8 mouse cellular contexts compared by ENCODE assay signal in genomic region chr17:56808518-56808917, GRCm38 (mm10). TPM values are rescaled to one million over a fixed set of nuclear protein-coding genes. Genes with fewer than 3 reads are reported as not detected.
DNase-seq lines count a peak whose midpoint lies in the region; ATAC-seq and TF ChIP-seq lines count a peak whose summit lies in the region.

No protein-coding gene starts in this region.

- intact Hi-C loops in heart, postnatal 14 days (cut with DNase I): loop anchor here (2.0 to 10.0 kb wide), 6 partner anchors 34 to 526 kb away; partner anchors contain the start of gene Mllt1

- no peak overlapping the region for H3K9ac ChIP-seq in forebrain, embryonic 15.5 days (replicated peaks)
- H3K9ac ChIP-seq in liver, embryonic 15.5 days: no peak overlapping the region
- H3K9ac ChIP-seq in neural tube, embryonic 11.5 days (ENCODE audit: low read length): no peak overlapping the region
- H3K9ac ChIP-seq in stomach, embryonic 14.5 days (replicated peaks; ENCODE audit: low read depth, low read length): no peak overlapping the region

- no peak overlapping the region for H3K4me2 ChIP-seq in forebrain, embryonic 15.5 days (replicated peaks)
- H3K4me2 ChIP-seq in liver, embryonic 15.5 days: no peak overlapping the region
- no peak overlapping the region for H3K4me2 ChIP-seq in neural tube, embryonic 11.5 days (ENCODE audit: low read depth)
- no peak overlapping the region for H3K4me2 ChIP-seq in stomach, embryonic 14.5 days (replicated peaks; ENCODE audit: low read depth, low read length)

- TF ChIP-seq CTCF in E14TG2a.4 (conservative IDR thresholded peaks at IDR 0.05; ENCODE audit: low read length): peak; percentile 77

- no peaks in the 10 kb centered on the region for H3K9me3 ChIP-seq in E14TG2a.4 (ENCODE audit: low read length)
- no peaks in the 10 kb centered on the region for H3K9me3 ChIP-seq in forebrain, embryonic 15.5 days
- no peaks in the 10 kb centered on the region for H3K9me3 ChIP-seq in liver, embryonic 15.5 days (replicated peaks)
- H3K9me3 ChIP-seq in neural tube, embryonic 11.5 days (ENCODE audit: control insufficient read depth, low read length): no peaks in the 10 kb centered on the region
- no peaks in the 10 kb centered on the region for H3K9me3 ChIP-seq in stomach, embryonic 14.5 days (ENCODE audit: control insufficient read depth, low read depth, low read length)

- H3K4me3 ChIP-seq in E14TG2a.4 (replicated peaks; ENCODE audit: low read length): no peak overlapping the region
- no peak overlapping the region for H3K4me3 ChIP-seq in forebrain, embryonic 15.5 days
- no peak overlapping the region for H3K4me3 ChIP-seq in liver, embryonic 15.5 days (replicated peaks)
- H3K4me3 ChIP-seq in neural tube, embryonic 11.5 days (ENCODE audit: low read depth, low read length): no peak overlapping the region
- H3K4me3 ChIP-seq in stomach, embryonic 14.5 days (ENCODE audit: low read depth, low read length): no peak overlapping the region

- H3K27ac ChIP-seq in forebrain, embryonic 15.5 days (replicated peaks): no peak overlapping the region
- no peak overlapping the region for H3K27ac ChIP-seq in liver, embryonic 15.5 days (replicated peaks)
- no peak overlapping the region for H3K27ac ChIP-seq in neural tube, embryonic 11.5 days (ENCODE audit: low read depth, low read length)
- H3K27ac ChIP-seq in stomach, embryonic 14.5 days (ENCODE audit: low read length): no peak overlapping the region

- 4% methylated on average over 9 of the region's 9 CpGs for WGBS in forebrain, embryonic 15.5 days
- WGBS in liver, embryonic 15.5 days (ENCODE audit: insufficient replicate concordance): 15% methylated on average over 9 of the region's 9 CpGs
- WGBS in neural tube, embryonic 11.5 days: 10% methylated on average over 9 of the region's 9 CpGs
- WGBS in stomach, embryonic 14.5 days: 7% methylated on average over 9 of the region's 9 CpGs

- ATAC-seq in forebrain, embryonic 15.5 days (replicated peaks): peak; percentile 87
- peak; percentile 41; the same call in 1 of the 2 replicates for ATAC-seq in liver, embryonic 15.5 days (ENCODE audit: insufficient read depth)
- peak; percentile 81 for ATAC-seq in neural tube, embryonic 11.5 days (ENCODE audit: insufficient read depth, low FRiP score, low TSS enrichment)
- peak; percentile 56; the same call in 1 of the 2 replicates for ATAC-seq in stomach, embryonic 14.5 days (ENCODE audit: insufficient number of reproducible peaks, insufficient read depth, low FRiP score, low read depth)

- peaks cover 83% of the 10 kb centered on the region for H3K36me3 ChIP-seq in E14TG2a.4 (ENCODE audit: insufficient read depth, low read length)
- H3K36me3 ChIP-seq in forebrain, embryonic 15.5 days: no peaks in the 10 kb centered on the region
- peaks cover 25% of the 10 kb centered on the region for H3K36me3 ChIP-seq in liver, embryonic 15.5 days (replicated peaks)
- H3K36me3 ChIP-seq in neural tube, embryonic 11.5 days (ENCODE audit: control insufficient read depth, insufficient read depth, low read length): no peaks in the 10 kb centered on the region
- H3K36me3 ChIP-seq in stomach, embryonic 14.5 days (ENCODE audit: control insufficient read depth, insufficient read depth, low read length): no peaks in the 10 kb centered on the region

- DNase-seq in cerebellum, adult 11 months: peak; percentile 66
- DNase-seq in heart, postnatal 14 days: peak; percentile 78 to 87
- DNase-seq in kidney, postnatal 4 days: peak; percentile 85 to 86
- peak; percentile 85 for DNase-seq in neural tube, embryonic 11.5 days (ENCODE audit: low spot score)

- H3K27me3 ChIP-seq in E14TG2a.4 (ENCODE audit: insufficient read depth, low read length): no peaks in the 10 kb centered on the region
- no peaks in the 10 kb centered on the region for H3K27me3 ChIP-seq in forebrain, embryonic 15.5 days
- no peaks in the 10 kb centered on the region for H3K27me3 ChIP-seq in liver, embryonic 15.5 days
- H3K27me3 ChIP-seq in neural tube, embryonic 11.5 days (ENCODE audit: control insufficient read depth, insufficient read depth, low read length): no peaks in the 10 kb centered on the region
- no peaks in the 10 kb centered on the region for H3K27me3 ChIP-seq in stomach, embryonic 14.5 days (ENCODE audit: control insufficient read depth, insufficient read depth, low read length)

- peaks cover 46% of the 10 kb centered on the region for H3K4me1 ChIP-seq in E14TG2a.4 (replicated peaks; ENCODE audit: low read depth, low read length)
- peaks cover 22% of the 10 kb centered on the region for H3K4me1 ChIP-seq in forebrain, embryonic 15.5 days
- peaks cover 35% of the 10 kb centered on the region for H3K4me1 ChIP-seq in liver, embryonic 15.5 days (replicated peaks)
- peaks cover 14% of the 10 kb centered on the region for H3K4me1 ChIP-seq in neural tube, embryonic 11.5 days (ENCODE audit: control insufficient read depth, insufficient read depth, low read length)
- H3K4me1 ChIP-seq in stomach, embryonic 14.5 days (ENCODE audit: control insufficient read depth, insufficient read depth, low read length): peaks cover 14% of the 10 kb centered on the region; the same call in 1 of the 2 replicates

RNA-seq across cellular contexts. Expression of gene Rfx2, which starts 22.3 kb away (rescaled TPM):
- polyA plus RNA-seq in forebrain, embryonic 15.5 days (2015; fragmentation: Nextera tagmentation; extraction: Ambion mirVana): 4.4 and 4.5 TPM in 2 replicates
- 1 to 10 TPM; 4.3 to 6.0 TPM for total RNA-seq in heart, postnatal 14 days (2021)
- polyA plus RNA-seq in liver, embryonic 15.5 days (2015; fragmentation: Nextera tagmentation; extraction: Ambion mirVana): 11.9 and 14.6 TPM in 2 replicates
- 3.9 and 4.9 TPM in 2 replicates for polyA plus RNA-seq in neural tube, embryonic 11.5 days (2014; fragmentation: Nextera tagmentation; extraction: Ambion mirVana)
- polyA plus RNA-seq in stomach, embryonic 14.5 days (2014; fragmentation: Nextera tagmentation; extraction: Ambion mirVana): 6.7 TPM in 2 replicates

RNA-seq across cellular contexts. Expression of gene Prr22, which starts 38.5 kb away (rescaled TPM):
- 0.66 and 0.73 TPM in 2 replicates for polyA plus RNA-seq in forebrain, embryonic 15.5 days (2015; fragmentation: Nextera tagmentation; extraction: Ambion mirVana)
- total RNA-seq in heart, postnatal 14 days (2021): under 1 TPM; 0.48 to 0.49 TPM
- polyA plus RNA-seq in liver, embryonic 15.5 days (2015; fragmentation: Nextera tagmentation; extraction: Ambion mirVana): 0.23 and 0.60 TPM in 2 replicates
- polyA plus RNA-seq in neural tube, embryonic 11.5 days (2014; fragmentation: Nextera tagmentation; extraction: Ambion mirVana): 0.77 and 1.1 TPM in 2 replicates
- 1.1 and 1.6 TPM in 2 replicates for polyA plus RNA-seq in stomach, embryonic 14.5 days (2014; fragmentation: Nextera tagmentation; extraction: Ambion mirVana)

RNA-seq across cellular contexts. Expression of gene Dus3l, which starts 44.0 kb away (rescaled TPM):
- polyA plus RNA-seq in forebrain, embryonic 15.5 days (2015; fragmentation: Nextera tagmentation; extraction: Ambion mirVana): 72.1 and 74.3 TPM in 2 replicates
- total RNA-seq in heart, postnatal 14 days (2021): 10 to 100 TPM; 19.6 to 21.6 TPM
- polyA plus RNA-seq in liver, embryonic 15.5 days (2015; fragmentation: Nextera tagmentation; extraction: Ambion mirVana): 12.5 and 14.4 TPM in 2 replicates
- 36.6 and 42.3 TPM in 2 replicates for polyA plus RNA-seq in neural tube, embryonic 11.5 days (2014; fragmentation: Nextera tagmentation; extraction: Ambion mirVana)
- 40.9 and 46.3 TPM in 2 replicates for polyA plus RNA-seq in stomach, embryonic 14.5 days (2014; fragmentation: Nextera tagmentation; extraction: Ambion mirVana)

RNA-seq across cellular contexts. Expression of gene Nrtn, which starts 51.2 kb away (rescaled TPM):
- 0.97 and 1.2 TPM in 2 replicates for polyA plus RNA-seq in forebrain, embryonic 15.5 days (2015; fragmentation: Nextera tagmentation; extraction: Ambion mirVana)
- 10 to 100 TPM; 19.7 to 20.0 TPM for total RNA-seq in heart, postnatal 14 days (2021)
- polyA plus RNA-seq in liver, embryonic 15.5 days (2015; fragmentation: Nextera tagmentation; extraction: Ambion mirVana): 1.1 and 1.6 TPM in 2 replicates
- polyA plus RNA-seq in neural tube, embryonic 11.5 days (2014; fragmentation: Nextera tagmentation; extraction: Ambion mirVana): 5.8 and 6.3 TPM in 2 replicates
- polyA plus RNA-seq in stomach, embryonic 14.5 days (2014; fragmentation: Nextera tagmentation; extraction: Ambion mirVana): 14.1 and 14.4 TPM in 2 replicates
